Mouse (Mus musculus) lung, postnatal 0 days (tissue): Measurements from ENCODE around the gene Specc1.

Experiments used
- CTCF ChIP-seq: IDR thresholded peaks from 2 replicates; pipeline ENCODE4 v1.5.1; 2016; ENCODE audit warnings: antibody characterized with exemption, mild to moderate bottlenecking
- EP300 ChIP-seq: IDR thresholded peaks from 2 replicates; pipeline ENCODE4 v1.6.1; 2016; ENCODE audit warnings: antibody characterized with exemption, mild to moderate bottlenecking, control low read depth

- no peak for TF ChIP-seq CTCF
- no peak for TF ChIP-seq EP300
Observed at GRCm38 (mm10) chr11:62177395-62178113, 221.0 kb downstream of the Specc1 start.
